Mouse (Mus musculus): ENCODE measurements at regions not wholly inside any gene's neighbourhood (a gene's known extent, or its start where the extent isn't known, plus 50 kb on each side); places are given as distances from the start of the nearest gene placed in this dataset.

DNA sequence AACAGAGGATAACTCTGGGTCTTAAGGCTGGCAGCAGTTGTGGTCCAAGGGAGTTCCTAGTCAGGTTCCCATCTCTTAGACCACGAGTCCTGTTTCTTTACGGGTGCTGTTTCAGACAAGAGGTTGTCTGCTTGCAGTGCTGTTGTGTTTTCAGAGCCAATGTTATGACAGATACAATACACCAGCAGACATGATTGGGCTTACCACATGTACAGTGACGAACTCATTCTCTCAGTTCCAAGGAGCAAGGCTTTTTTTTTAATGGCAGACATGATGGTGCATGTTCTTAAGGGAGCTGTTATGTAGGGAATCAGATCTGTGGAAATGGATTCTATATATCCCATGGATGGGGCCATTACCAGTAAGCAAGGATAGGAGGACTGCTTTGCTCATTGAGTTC lies 63.3 kb downstream of the Bmp2 start:
- TF ChIP-seq CTCF (IDR thresholded peaks at IDR 0.05; ENCODE audit: borderline replicate concordance, extremely low read depth, insufficient read depth, insufficient read length) (no peak), POLR2A (IDR thresholded peaks at IDR 0.05; ENCODE audit: borderline replicate concordance, extremely low read depth, insufficient read depth, insufficient read length, poor library complexity, severe bottlenecking) (no peak)

Measured in brain, embryonic 14.5 days (tissue).